Mouse (Mus musculus) monocyte, adult 59 days (primary cell): ENCODE measurements around the gene Dnaic1. TPM values are rescaled to one million over a fixed set of nuclear protein-coding genes. Genes with fewer than 3 reads are reported as not detected.

Experiments used
- total RNA-seq, 2 experiments: library from RNA; stranded (reverse); gene quantifications; one replicate each; pipeline ENCODE4 v1.2.4; 2023

Dnaic1 gene
- not detected for total RNA-seq

DNA sequence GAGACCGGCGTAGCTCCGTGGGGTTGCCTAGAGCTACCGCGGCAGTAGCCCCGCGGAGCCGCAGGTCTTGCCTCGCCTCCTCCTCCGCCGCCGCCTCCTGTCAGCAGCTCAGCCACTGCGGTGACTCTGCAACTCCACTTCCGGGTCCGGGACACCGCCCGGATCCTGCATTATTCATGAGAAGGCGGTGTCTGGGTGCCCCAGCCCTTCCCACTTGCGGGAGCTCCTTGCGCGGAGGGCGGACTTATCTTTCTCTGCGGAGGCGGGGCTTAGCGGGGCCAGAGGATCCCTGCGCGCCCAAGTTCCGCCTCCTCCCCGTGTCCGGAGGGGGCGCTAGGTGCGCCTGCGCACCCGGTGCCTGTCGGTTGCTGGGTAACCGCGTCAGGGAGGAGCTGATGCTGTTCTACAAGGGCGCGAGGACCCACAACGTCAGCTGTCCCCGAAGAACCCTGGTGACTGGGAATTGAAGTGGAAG is at the start of gene Dnaic1, which contains the start of gene Fam219a:
TSS of gene Dnaic1 (plus strand) at position 365 of the 475 bp plus-strand sequence.
TSS of gene Fam219a (minus strand) at position 128 of the 475 bp plus-strand sequence.

DNA sequence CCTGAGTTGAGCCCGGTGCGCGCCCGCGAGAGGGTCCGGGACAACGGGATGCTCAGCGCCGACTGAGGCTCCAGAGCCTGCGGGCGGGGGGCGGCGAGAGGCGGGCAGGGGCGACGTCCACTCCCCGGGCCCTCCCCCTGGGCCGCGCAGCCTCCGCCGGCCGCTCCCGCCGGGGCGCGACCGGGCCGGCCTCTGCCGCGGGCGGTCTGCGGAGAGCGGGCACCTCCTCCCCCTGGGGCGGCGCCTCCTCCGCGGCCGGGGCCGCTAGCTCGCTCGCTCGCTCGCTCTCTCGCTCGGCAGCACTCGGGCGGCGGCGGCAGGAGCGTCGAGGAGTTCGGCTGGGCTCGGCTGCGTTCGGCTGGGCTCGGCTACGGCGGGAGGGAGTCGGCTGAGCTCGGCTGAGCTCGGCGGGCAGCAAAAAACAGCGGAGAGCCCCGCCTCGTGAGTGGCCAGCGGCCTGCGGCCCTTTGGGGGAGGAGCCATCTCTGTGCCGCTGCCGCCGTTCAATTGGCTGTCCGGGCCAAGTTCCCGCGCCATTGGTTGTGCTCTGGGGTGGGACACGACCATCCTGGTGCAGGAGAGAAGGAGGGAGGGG is 70.4 kb downstream of the Dnaic1 start, which contains the start of gene Enho:
TSS of gene Enho (minus strand) at position 412 of the 595 bp plus-strand sequence.

Other genes with a start within 250 kb of the Dnaic1 start
- 10 to 100 TPM; 58.1 to 92.6 TPM for gene Ubap1, start 220.8 kb upstream of the Dnaic1 start, total RNA-seq
- gene Kif24, start 104.9 kb upstream of the Dnaic1 start, total RNA-seq: 1 to 10 TPM; 2.5 to 2.8 TPM
- gene Nudt2, start 104.6 kb upstream of the Dnaic1 start, total RNA-seq: 1 to 10 TPM; 5.9 to 6.3 TPM
- under 1 TPM in 1 of 2 experiments, not detected in 1; 0.79 TPM for gene AI464131, start 66.7 kb upstream of the Dnaic1 start, total RNA-seq
- not detected for gene 1110017D15Rik, start 52.4 kb upstream of the Dnaic1 start, total RNA-seq
- gene Fam219a, start 237 bp upstream of the Dnaic1 start, total RNA-seq: 10 to 100 TPM; 24.2 to 27.6 TPM
- gene Enho, start 70.5 kb downstream of the Dnaic1 start, total RNA-seq: 1 to 10 TPM in 1 of 2 experiments, under 1 TPM in 1; 0.52 to 1.4 TPM
- gene Cntfr, start 127.3 kb downstream of the Dnaic1 start, total RNA-seq: not detected
- 10 to 100 TPM; 18.0 to 18.1 TPM for gene Il11ra1, start 130.2 kb downstream of the Dnaic1 start, total RNA-seq
- gene Rpp25l, start 143.8 kb downstream of the Dnaic1 start, total RNA-seq: 10 to 100 TPM; 20.0 to 22.7 TPM
- gene Dctn3, start 153.4 kb downstream of the Dnaic1 start, total RNA-seq: 10 to 100 TPM; 61.7 to 62.9 TPM
- not detected for gene Arid3c, start 161.4 kb downstream of the Dnaic1 start, total RNA-seq
- 10 to 100 TPM; 35.1 to 40.0 TPM for gene Galt, start 185.5 kb downstream of the Dnaic1 start, total RNA-seq
- 10 to 100 TPM; 38.6 to 50.0 TPM for gene Sigmar1, start 186.4 kb downstream of the Dnaic1 start, total RNA-seq
- gene Ccl27a, start 204.5 kb downstream of the Dnaic1 start, total RNA-seq: 1 to 10 TPM; 4.2 to 6.0 TPM